Mouse (Mus musculus): Measurements from ENCODE around the gene Rala. TPM values are rescaled to one million over a fixed set of nuclear protein-coding genes. Genes with fewer than 3 reads are reported as not detected.

Rala gene
- 53.8 TPM for polyA plus RNA-seq (2017; shearing (Covaris generic))

GRCm38 (mm10) chr13:17944078-17944917 is at the start of gene Rala:
TSS of gene Rala (minus strand) at chr13:17944239.

GRCm38 (mm10) chr13:17992697-17993514 is 48.9 kb upstream of the Rala start, which contains the start of gene Yae1d1:
TSS of gene Yae1d1 (minus strand) at chr13:17993349.

Other genes with a start within 250 kb of the Rala start
- 61.1 TPM for gene Mplkip, start 249.0 kb downstream of the Rala start, polyA plus RNA-seq (2017; shearing (Covaris generic))
- 1.4 TPM for gene Sugct, start 248.7 kb downstream of the Rala start, polyA plus RNA-seq (2017; shearing (Covaris generic))
- gene Cdk13, start 139.1 kb downstream of the Rala start, polyA plus RNA-seq (2017; shearing (Covaris generic)) = 91.7 TPM
- 13.3 TPM for gene Yae1d1, start 49.1 kb upstream of the Rala start, polyA plus RNA-seq (2017; shearing (Covaris generic))

Measured in effector memory CD4-positive, alpha-beta T cell, adult 7 months (primary cell).